Mouse (Mus musculus) bone marrow, adult 2 months (tissue): ENCODE measurements around the gene Itgae.

Experiments used
- CTCF ChIP-seq: fragments of 200-500 bp; IDR thresholded peaks from 2 replicates; pipeline ENCODE4 v1.5.1; 2011; ENCODE audit warnings: low read length, control low read depth; ENCODE audit not compliant: control insufficient read depth, insufficient read depth
- POLR2A ChIP-seq: fragments of 200-500 bp; IDR thresholded peaks from 2 replicates; pipeline ENCODE4 v1.6.1; 2011; ENCODE audit warnings: low read depth, mild to moderate bottlenecking, control low read depth, low read length, borderline replicate concordance; ENCODE audit not compliant: control insufficient read depth

GRCm38 (mm10) chr11:73176608-73177508 is 86.5 kb downstream of the Itgae start, which contains the start of the genes Emc6 and Tax1bp3:
- TF ChIP-seq CTCF, result no peak
- TF ChIP-seq POLR2A, result peak; percentile 54; the same call in 1 of the 2 replicates
